Mouse (Mus musculus) embryonic fibroblast, embryonic 13.5 days (primary cell): Measurements from ENCODE around the gene Fkbp8.

ENCODE experiments used
- CTCF ChIP-seq: IDR thresholded peaks from 2 replicates; pipeline ENCODE4 v1.5.1; 2011; ENCODE audit warnings: mild to moderate bottlenecking, control low read depth, low read length, moderate library complexity, borderline replicate concordance; ENCODE audit not compliant: insufficient read depth
- POLR2A ChIP-seq: IDR thresholded peaks from 2 replicates; pipeline ENCODE4 v1.6.1; 2011; ENCODE audit warnings: low read depth, mild to moderate bottlenecking, control low read depth, low read length, moderate library complexity

GRCm38 (mm10) chr8:70553740-70554139, 26.2 kb downstream of the Fkbp8 start:
- no peak for TF ChIP-seq POLR2A
- TF ChIP-seq CTCF: no peak
